Mouse (Mus musculus): ENCODE measurements at regions not wholly inside any gene's neighbourhood (a gene's known extent, or its start where the extent isn't known, plus 50 kb on each side); places are given as distances from the start of the nearest gene placed in this dataset.

- TF ChIP-seq ZC3H11A (IDR thresholded peaks at IDR 0.05; ENCODE audit: borderline replicate concordance, low read depth, low read length) (no peak), HCFC1 (IDR thresholded peaks at IDR 0.05; ENCODE audit: borderline replicate concordance, insufficient read depth, low read length) (no peak)
These were observed 173.7 kb upstream of the Pum3 start for GRCm38 (mm10) chr19:27603296-27603695.
